Mouse (Mus musculus): ENCODE results near the gene Arpc5.

Gene Arpc5

DNA sequence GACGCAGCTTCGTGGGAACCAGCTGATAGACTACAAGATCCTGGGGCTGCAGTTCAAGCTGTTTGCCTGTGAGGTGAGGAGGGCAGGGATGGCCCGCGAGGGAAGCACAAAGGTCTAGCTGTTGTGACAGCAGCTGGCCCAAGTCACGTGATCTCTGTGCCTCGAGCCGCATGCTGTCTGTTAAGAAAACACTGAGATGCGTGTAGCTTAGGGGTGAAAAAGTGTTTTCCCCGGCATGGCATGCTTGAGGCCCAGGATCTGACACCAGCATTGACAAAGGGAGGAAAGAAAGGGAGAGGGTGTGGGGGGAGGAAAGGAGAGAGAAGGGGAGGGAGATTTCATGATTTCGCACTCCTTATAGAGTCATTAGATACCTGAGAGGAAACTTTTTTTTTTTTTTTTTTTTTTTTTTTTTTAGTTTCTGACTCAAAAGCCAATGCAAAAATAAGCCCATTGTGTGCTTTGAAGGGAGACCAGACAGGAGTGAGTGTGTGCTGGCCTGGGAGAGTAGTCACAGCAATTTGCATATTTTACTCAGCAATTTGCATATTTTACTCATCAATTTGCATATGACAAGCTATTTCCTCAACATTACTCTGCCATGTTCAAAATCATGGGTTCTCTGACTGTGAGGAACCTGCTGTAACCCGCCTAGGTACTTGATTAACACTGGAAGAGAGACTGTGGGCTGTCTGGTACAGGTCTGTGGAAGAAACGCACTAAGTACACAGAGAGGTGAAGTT lies 50.9 kb downstream of the Arpc5 start:
- no peak for DNase-seq

DNA sequence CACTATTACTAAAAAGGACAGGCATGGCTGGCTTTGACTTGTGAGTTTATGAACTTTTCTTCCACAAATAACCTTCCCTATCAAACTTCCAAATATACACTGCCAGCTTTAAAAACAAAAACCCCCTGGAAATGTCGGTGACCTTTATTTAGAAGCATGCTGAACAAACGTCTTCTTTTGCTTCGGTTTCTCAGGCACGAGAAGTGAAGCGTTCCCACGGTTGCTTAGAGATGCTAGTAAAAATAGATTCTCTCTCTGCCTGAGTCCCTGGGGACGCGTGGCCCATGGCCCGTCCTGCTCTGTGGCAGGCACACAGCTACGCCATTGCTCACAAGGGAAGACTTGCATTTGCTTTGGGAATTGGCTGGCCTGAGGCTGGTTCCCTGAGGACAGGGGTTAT lies 51.5 kb downstream of the Arpc5 start:
- DNase-seq: peak; percentile 73

DNA sequence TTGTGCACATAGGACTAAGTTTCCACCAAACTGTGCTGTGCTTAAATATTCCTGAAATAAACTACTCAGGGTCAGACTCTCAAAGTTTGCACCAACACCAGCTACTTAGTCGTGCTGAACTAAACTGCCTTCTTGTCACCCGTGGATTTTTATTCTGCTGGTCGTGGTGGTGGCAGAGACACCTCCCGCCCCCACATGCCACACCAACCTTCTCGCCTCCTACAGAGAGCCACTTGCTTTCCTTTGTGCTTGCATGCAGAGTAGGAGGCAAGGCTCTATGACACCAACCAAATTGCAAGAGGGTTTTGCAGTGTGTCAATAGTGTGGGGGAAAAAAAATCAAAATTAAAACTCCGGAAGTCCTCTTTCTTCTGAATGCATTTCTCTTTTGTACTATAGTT lies 53.2 kb downstream of the Arpc5 start:
- no peak for DNase-seq

DNA sequence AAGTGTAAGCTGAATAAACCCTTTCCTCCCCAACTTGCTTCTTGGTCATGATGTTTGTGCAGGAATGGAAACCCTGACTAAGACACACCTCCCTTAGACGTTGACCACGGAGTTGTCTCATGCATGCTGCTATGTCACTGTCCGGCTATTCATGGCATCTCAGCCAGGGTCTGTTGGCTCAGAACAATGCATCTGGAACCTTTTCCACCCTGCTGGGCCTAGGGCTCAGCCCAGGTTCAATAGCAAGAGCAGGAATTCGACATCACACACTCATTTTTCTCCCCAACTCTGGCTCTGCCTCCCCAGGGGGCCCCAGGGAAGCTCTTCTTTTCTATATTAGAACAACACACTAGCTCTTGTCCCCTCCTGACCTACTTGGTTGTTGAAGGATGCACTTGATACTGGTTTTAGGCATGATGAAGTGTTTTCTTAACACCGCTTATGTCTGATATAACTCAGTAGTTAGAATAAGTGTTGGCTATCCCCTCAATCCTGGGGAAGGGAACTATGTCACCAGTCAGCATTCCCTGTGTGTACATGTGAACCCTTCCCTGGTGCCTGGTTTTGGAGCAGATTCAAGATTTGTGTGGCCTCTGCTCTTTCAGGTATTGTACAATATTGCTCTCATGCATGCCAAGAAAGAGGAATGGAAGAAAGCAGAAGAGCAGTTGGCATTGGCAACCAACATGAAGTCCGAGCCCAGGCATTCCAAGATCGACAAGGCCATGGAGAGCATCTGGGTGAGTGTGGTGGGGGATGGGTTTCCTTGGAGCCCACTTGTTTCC lies 54.8 kb downstream of the Arpc5 start:
- DNase-seq: no peak

DNA sequence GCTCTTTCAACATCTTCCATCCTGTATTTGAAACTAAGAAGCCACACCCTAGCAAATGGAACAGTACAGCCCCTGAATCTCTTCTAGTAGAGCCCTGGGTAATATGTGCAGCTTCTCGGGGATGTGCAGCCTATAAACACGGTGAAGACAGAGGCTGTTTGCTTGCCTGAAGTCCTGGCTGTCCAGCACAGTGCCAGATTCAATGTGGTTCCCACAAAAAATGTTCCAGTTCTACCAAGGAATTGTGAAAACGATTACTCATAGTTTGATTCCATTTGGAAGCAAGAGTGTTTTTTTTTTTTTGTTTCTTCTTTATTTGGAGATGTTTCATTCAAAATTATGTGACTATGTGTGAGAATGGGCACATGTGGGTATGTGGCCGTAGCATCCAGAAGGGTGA lies 55.4 kb downstream of the Arpc5 start:
- DNase-seq: no peak

DNA sequence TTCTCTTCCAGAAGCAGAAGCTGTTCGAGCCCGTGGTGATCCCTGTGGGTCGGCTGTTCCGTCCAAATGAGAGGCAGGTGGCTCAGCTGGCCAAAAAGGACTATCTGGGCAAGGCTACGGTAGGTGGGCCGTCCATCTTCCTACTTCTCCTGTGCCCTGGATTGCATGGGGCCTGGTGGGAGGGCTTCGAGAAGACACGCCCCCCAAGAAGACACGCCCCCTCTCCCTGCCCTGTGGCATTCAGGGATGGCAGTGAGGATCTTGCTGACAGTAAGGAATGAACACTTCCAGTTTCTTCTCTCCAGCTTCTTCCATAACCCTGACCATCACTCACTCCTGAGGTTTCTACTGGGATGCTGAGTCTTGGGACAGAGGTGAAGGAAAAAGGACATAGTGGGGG lies 57.9 kb downstream of the Arpc5 start:
- DNase-seq: no peak
